9 mouse cellular contexts compared by ENCODE assay signal in the genomic region with DNA sequence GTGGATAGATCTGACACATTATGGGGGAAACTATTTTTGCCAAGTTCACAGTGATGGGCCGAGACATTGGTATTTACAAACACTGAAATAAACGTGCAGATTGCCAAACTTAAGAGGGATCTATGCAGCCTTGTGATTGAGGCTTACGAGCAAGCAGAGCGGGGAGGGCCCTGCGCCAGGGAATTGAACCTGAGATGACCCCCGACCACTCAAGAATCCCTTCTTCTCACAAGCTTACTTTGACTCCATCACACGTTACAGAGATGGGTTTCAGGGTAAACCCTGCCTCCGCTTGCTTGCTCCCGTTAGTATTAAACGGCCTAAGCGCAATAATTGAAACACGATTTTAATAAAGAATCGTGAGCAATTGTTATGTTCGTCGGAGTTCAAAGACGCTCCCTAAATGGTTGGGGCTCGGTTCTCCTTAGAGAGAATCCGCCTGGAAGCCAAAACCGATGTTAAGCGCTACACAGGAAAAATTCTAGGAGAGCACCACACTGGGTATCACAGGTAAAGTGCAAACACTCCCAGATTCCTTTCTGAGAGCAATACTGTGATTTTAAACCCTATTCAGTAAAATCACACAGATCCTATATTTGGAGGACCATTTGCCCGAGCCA. TPM values are rescaled to one million over a fixed set of nuclear protein-coding genes. Genes with fewer than 3 reads are reported as not detected.
DNase-seq lines count a peak whose midpoint lies in the region; ATAC-seq lines count a peak whose summit lies in the region.
"Had no signal": no experiment of that assay in that cellular context is flagged by ENCODE, and none has a peak within 500 bp of the region (broad histone marks: within the 10 kb centered on the region; RNA-seq: fewer than 3 reads in every experiment).

No protein-coding gene starts in this region.

- peak overlapping the region; percentile 49 for H3K4me2 ChIP-seq in lung, embryonic 16.5 days (ENCODE audit: low read depth, low read length)
- peak overlapping the region; percentile 31 for H3K4me2 ChIP-seq in embryonic facial prominence, embryonic 15.5 days (replicated peaks)
- peak overlapping the region; percentile 55 for H3K4me2 ChIP-seq in intestine, embryonic 16.5 days (ENCODE audit: low read depth, low read length)
- H3K4me2 ChIP-seq in stomach, embryonic 14.5 days (replicated peaks; ENCODE audit: low read depth, low read length), result peak overlapping the region; percentile 52

- no peak for ATAC-seq in lung, embryonic 16.5 days (ENCODE audit: low read depth)
- no peak for ATAC-seq in embryonic facial prominence, embryonic 15.5 days (ENCODE audit: insufficient number of reproducible peaks, low FRiP score, low TSS enrichment, low read depth)
- ATAC-seq in intestine, embryonic 16.5 days, result no peak
- ATAC-seq in stomach, embryonic 14.5 days (ENCODE audit: insufficient number of reproducible peaks, insufficient read depth, low FRiP score, low read depth), result no peak

- no peak for DNase-seq in lung, adult 18-20 months
- no peak for DNase-seq in adrenal gland, postnatal 4 days (ENCODE audit: low spot score in 2 of 2)
- DNase-seq in layer of hippocampus, postnatal 25 days (ENCODE audit: extremely low spot score in 1 of 2, low spot score in 1 of 2), result no peak
- DNase-seq: adrenal gland, postnatal 14 days had no signal

- peak overlapping the region; percentile 28 for H3K4me3 ChIP-seq in lung, embryonic 16.5 days (ENCODE audit: low read length)
- H3K4me3 ChIP-seq in embryonic facial prominence, embryonic 15.5 days (replicated peaks), result peak overlapping the region; percentile 21; the same call in 1 of the 2 replicates
- peak overlapping the region; percentile 41 for H3K4me3 ChIP-seq in intestine, embryonic 16.5 days (ENCODE audit: low read length)
- H3K4me3 ChIP-seq in stomach, embryonic 14.5 days (ENCODE audit: low read depth, low read length), result 0 out of 2 replicates have a peak overlapping the region, but pooled peaks have one; percentile 33

- H3K9ac ChIP-seq in lung, embryonic 16.5 days (ENCODE audit: low read length), result no peak overlapping the region
- H3K9ac ChIP-seq in embryonic facial prominence, embryonic 15.5 days, result no peak overlapping the region
- H3K9ac ChIP-seq in intestine, embryonic 16.5 days (ENCODE audit: low read depth, low read length), result no peak overlapping the region
- no peak overlapping the region for H3K9ac ChIP-seq in stomach, embryonic 14.5 days (replicated peaks; ENCODE audit: low read depth, low read length)

- no peaks in the 10 kb centered on the region for H3K36me3 ChIP-seq in lung, embryonic 16.5 days (ENCODE audit: control insufficient read depth, insufficient read depth, low read length)
- no peaks in the 10 kb centered on the region for H3K36me3 ChIP-seq in embryonic facial prominence, embryonic 15.5 days
- H3K36me3 ChIP-seq in intestine, embryonic 16.5 days (ENCODE audit: control insufficient read depth, insufficient read depth, low read length), result no peaks in the 10 kb centered on the region
- H3K36me3 ChIP-seq in stomach, embryonic 14.5 days (ENCODE audit: control insufficient read depth, insufficient read depth, low read length), result no peaks in the 10 kb centered on the region

- peaks cover 10% of the 10 kb centered on the region; the same call in 1 of the 2 replicates for H3K4me1 ChIP-seq in lung, embryonic 16.5 days (replicated peaks; ENCODE audit: control insufficient read depth, insufficient read depth, low read length)
- H3K4me1 ChIP-seq in embryonic facial prominence, embryonic 15.5 days, result peaks cover 16% of the 10 kb centered on the region
- H3K4me1 ChIP-seq in intestine, embryonic 16.5 days (ENCODE audit: control insufficient read depth, insufficient read depth, low read length), result no peaks in the 10 kb centered on the region
- 0 out of 2 replicates have a peak, but pooled peaks cover 3% of the 10 kb centered on the region for H3K4me1 ChIP-seq in stomach, embryonic 14.5 days (ENCODE audit: control insufficient read depth, insufficient read depth, low read length)

- WGBS in lung, embryonic 16.5 days, result 3% methylated on average over 21 of the region's 21 CpGs
- WGBS in embryonic facial prominence, embryonic 15.5 days, result 2% methylated on average over 21 of the region's 21 CpGs
- WGBS in intestine, embryonic 16.5 days, result 2% methylated on average over 21 of the region's 21 CpGs
- WGBS in stomach, embryonic 14.5 days, result 1% methylated on average over 21 of the region's 21 CpGs

- no peaks in the 10 kb centered on the region for H3K9me3 ChIP-seq in lung, embryonic 16.5 days (ENCODE audit: control insufficient read depth, low read length)
- H3K9me3 ChIP-seq in embryonic facial prominence, embryonic 15.5 days (replicated peaks), result no peaks in the 10 kb centered on the region
- no peaks in the 10 kb centered on the region for H3K9me3 ChIP-seq in intestine, embryonic 16.5 days (ENCODE audit: control insufficient read depth, low read length)
- H3K9me3 ChIP-seq in stomach, embryonic 14.5 days (ENCODE audit: control insufficient read depth, low read depth, low read length), result no peaks in the 10 kb centered on the region

- H3K27me3 ChIP-seq in lung, embryonic 16.5 days (ENCODE audit: control insufficient read depth, insufficient read depth, low read depth, low read length), result peaks cover 48% of the 10 kb centered on the region
- H3K27me3 ChIP-seq in embryonic facial prominence, embryonic 15.5 days, result peaks cover 84% of the 10 kb centered on the region
- H3K27me3 ChIP-seq in intestine, embryonic 16.5 days (replicated peaks; ENCODE audit: control insufficient read depth, insufficient read depth, low read length), result peaks cover 51% of the 10 kb centered on the region
- H3K27me3 ChIP-seq in stomach, embryonic 14.5 days (ENCODE audit: control insufficient read depth, insufficient read depth, low read length), result peaks cover 51% of the 10 kb centered on the region

- no peak overlapping the region for H3K27ac ChIP-seq in lung, embryonic 16.5 days (ENCODE audit: low read length)
- H3K27ac ChIP-seq in embryonic facial prominence, embryonic 15.5 days (replicated peaks), result no peak overlapping the region
- no peak overlapping the region for H3K27ac ChIP-seq in intestine, embryonic 16.5 days (ENCODE audit: low read length)
- no peak overlapping the region for H3K27ac ChIP-seq in stomach, embryonic 14.5 days (ENCODE audit: low read length)

RNA-seq across cellular contexts. Expression of a gene that starts 12.2 kb away (rescaled TPM):
- polyA plus RNA-seq in lung, embryonic 16.5 days (2015; fragmentation: Nextera tagmentation; extraction: Ambion mirVana), result 10.0 and 26.0 TPM in 2 replicates
- 1.2 and 1.8 TPM in 2 replicates for polyA plus RNA-seq in embryonic facial prominence, embryonic 15.5 days (2015; fragmentation: Nextera tagmentation; extraction: Ambion mirVana)
- 1.4 and 2.0 TPM in 2 replicates for polyA plus RNA-seq in intestine, embryonic 16.5 days (2015; fragmentation: Nextera tagmentation; extraction: Ambion mirVana)
- polyA plus RNA-seq in stomach, embryonic 14.5 days (2014; fragmentation: Nextera tagmentation; extraction: Ambion mirVana), result 0.15 and 0.75 TPM in 2 replicates
- total RNA-seq in adrenal gland, postnatal 4 days (2021), result not detected
- total RNA-seq in layer of hippocampus, postnatal 25 days (2021), result under 1 TPM; 0.42 to 0.57 TPM

RNA-seq across cellular contexts. Expression of a gene that starts 16.3 kb away (rescaled TPM):
- polyA plus RNA-seq in lung, embryonic 16.5 days (2015; fragmentation: Nextera tagmentation; extraction: Ambion mirVana), result 0.16 and 0.18 TPM in 2 replicates
- polyA plus RNA-seq in embryonic facial prominence, embryonic 15.5 days (2015; fragmentation: Nextera tagmentation; extraction: Ambion mirVana), result 0.29 TPM in 2 replicates
- 0.10 TPM in 1 of 2 replicates, not detected in the other for polyA plus RNA-seq in intestine, embryonic 16.5 days (2015; fragmentation: Nextera tagmentation; extraction: Ambion mirVana)
- polyA plus RNA-seq in stomach, embryonic 14.5 days (2014; fragmentation: Nextera tagmentation; extraction: Ambion mirVana), result not detected in 2 replicates
- not detected for total RNA-seq in adrenal gland, postnatal 4 days (2021)
- not detected for total RNA-seq in layer of hippocampus, postnatal 25 days (2021)
- total RNA-seq: adrenal gland, postnatal 14 days; left cerebral cortex, postnatal 36 days had no signal

RNA-seq across cellular contexts. Expression of a gene that starts 38.1 kb away (rescaled TPM):
- 2.3 and 15.3 TPM in 2 replicates for polyA plus RNA-seq in lung, embryonic 16.5 days (2015; fragmentation: Nextera tagmentation; extraction: Ambion mirVana)
- polyA plus RNA-seq in embryonic facial prominence, embryonic 15.5 days (2015; fragmentation: Nextera tagmentation; extraction: Ambion mirVana), result 2.8 and 17.2 TPM in 2 replicates
- polyA plus RNA-seq in intestine, embryonic 16.5 days (2015; fragmentation: Nextera tagmentation; extraction: Ambion mirVana), result 4.6 and 5.1 TPM in 2 replicates
- 10.3 and 12.7 TPM in 2 replicates for polyA plus RNA-seq in stomach, embryonic 14.5 days (2014; fragmentation: Nextera tagmentation; extraction: Ambion mirVana)
- total RNA-seq in adrenal gland, postnatal 4 days (2021), result 100 to 1,000 TPM; 349 to 449 TPM
- 10 to 100 TPM; 22.3 to 38.6 TPM for total RNA-seq in layer of hippocampus, postnatal 25 days (2021)

RNA-seq across cellular contexts. Expression of a gene that starts 38.4 kb away (rescaled TPM):
- 6.6 and 7.3 TPM in 2 replicates for polyA plus RNA-seq in lung, embryonic 16.5 days (2015; fragmentation: Nextera tagmentation; extraction: Ambion mirVana)
- 3.1 and 4.0 TPM in 2 replicates for polyA plus RNA-seq in embryonic facial prominence, embryonic 15.5 days (2015; fragmentation: Nextera tagmentation; extraction: Ambion mirVana)
- 1.8 and 2.9 TPM in 2 replicates for polyA plus RNA-seq in intestine, embryonic 16.5 days (2015; fragmentation: Nextera tagmentation; extraction: Ambion mirVana)
- polyA plus RNA-seq in stomach, embryonic 14.5 days (2014; fragmentation: Nextera tagmentation; extraction: Ambion mirVana), result 7.0 and 7.5 TPM in 2 replicates
- total RNA-seq in adrenal gland, postnatal 4 days (2021), result 100 to 1,000 TPM; 500 to 615 TPM
- 10 to 100 TPM; 15.7 to 30.9 TPM for total RNA-seq in layer of hippocampus, postnatal 25 days (2021)

RNA-seq across cellular contexts. Expression of a gene that starts 43.9 kb away (rescaled TPM):
- 23.6 and 24.3 TPM in 2 replicates for polyA plus RNA-seq in lung, embryonic 16.5 days (2015; fragmentation: Nextera tagmentation; extraction: Ambion mirVana)
- 17.5 and 20.6 TPM in 2 replicates for polyA plus RNA-seq in embryonic facial prominence, embryonic 15.5 days (2015; fragmentation: Nextera tagmentation; extraction: Ambion mirVana)
- 18.8 and 22.0 TPM in 2 replicates for polyA plus RNA-seq in intestine, embryonic 16.5 days (2015; fragmentation: Nextera tagmentation; extraction: Ambion mirVana)
- polyA plus RNA-seq in stomach, embryonic 14.5 days (2014; fragmentation: Nextera tagmentation; extraction: Ambion mirVana), result 19.1 and 22.4 TPM in 2 replicates
- 100 to 1,000 TPM; 221 to 240 TPM for total RNA-seq in adrenal gland, postnatal 4 days (2021)
- total RNA-seq in layer of hippocampus, postnatal 25 days (2021), result 10 to 100 TPM; 64.2 to 71.4 TPM
